Mouse (Mus musculus) R1 (cell line): Measurements from ENCODE around the gene Cxcl13.

Experiments used
- DNase-seq: peaks from one replicate; pipeline ENCODE4 v3.0.0-alpha.2; 2018; ENCODE audit warnings: low read depth, low spot score

The Cxcl13 gene

GRCm38 (mm10) chr5:95983797-95984486 lies 27.2 kb downstream of the Cxcl13 start:
- DNase-seq, result no peak

GRCm38 (mm10) chr5:95991339-95992292 lies 34.9 kb downstream of the Cxcl13 start:
- DNase-seq, result peak; percentile 28

- no peak for DNase-seq
Observed at GRCm38 (mm10) chr5:95997276-95997675, 40.5 kb downstream of the Cxcl13 start.

GRCm38 (mm10) chr5:96003348-96003747 lies 46.6 kb downstream of the Cxcl13 start:
- DNase-seq, result no peak

DNA sequence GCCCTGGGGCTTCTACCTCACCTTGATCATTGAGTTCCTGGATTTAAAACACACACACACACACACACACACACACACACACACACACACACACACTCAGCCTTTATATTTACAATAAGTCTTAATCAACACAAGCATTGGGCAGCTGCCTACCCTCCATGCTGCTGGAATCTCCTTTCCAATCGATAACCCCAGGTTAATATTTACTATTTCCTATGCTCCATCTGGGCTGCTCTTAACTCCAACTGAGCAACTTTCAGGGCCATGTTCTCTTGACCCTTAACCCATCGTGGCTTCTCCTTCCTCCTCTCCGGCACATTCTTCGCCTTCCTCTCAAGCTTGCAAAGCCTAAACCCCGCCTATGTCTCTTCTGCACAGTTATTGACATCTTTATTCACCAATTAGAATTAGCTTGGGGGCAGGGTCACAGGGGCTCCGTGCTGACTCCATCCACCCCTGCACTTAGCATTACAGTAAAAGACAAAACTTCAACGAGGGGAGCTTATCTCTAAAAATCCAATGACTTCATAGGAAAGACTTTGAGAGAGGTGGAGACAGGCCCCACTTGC lies 51.6 kb downstream of the Cxcl13 start:
- no peak for DNase-seq

GRCm38 (mm10) chr5:96009076-96009475 lies 52.3 kb downstream of the Cxcl13 start:
- no peak for DNase-seq
